Mouse (Mus musculus) c-Kit-positive CD71-positive TER-119-negative erythroid progenitor cells, embryonic 14.5 days (primary cell): ENCODE results near the gene Acot6.
"Not testable (repeated sequence)": the region's sequence is repeated elsewhere in the genome, so short reads cannot be mapped to it uniquely, and the experiment has no call there.

ENCODE experiments used
- DNase-seq: peaks from one replicate; pipeline ENCODE4 v3.0.0-alpha.2; 2013; ENCODE audit warnings: low read depth

Acot6 gene

DNA sequence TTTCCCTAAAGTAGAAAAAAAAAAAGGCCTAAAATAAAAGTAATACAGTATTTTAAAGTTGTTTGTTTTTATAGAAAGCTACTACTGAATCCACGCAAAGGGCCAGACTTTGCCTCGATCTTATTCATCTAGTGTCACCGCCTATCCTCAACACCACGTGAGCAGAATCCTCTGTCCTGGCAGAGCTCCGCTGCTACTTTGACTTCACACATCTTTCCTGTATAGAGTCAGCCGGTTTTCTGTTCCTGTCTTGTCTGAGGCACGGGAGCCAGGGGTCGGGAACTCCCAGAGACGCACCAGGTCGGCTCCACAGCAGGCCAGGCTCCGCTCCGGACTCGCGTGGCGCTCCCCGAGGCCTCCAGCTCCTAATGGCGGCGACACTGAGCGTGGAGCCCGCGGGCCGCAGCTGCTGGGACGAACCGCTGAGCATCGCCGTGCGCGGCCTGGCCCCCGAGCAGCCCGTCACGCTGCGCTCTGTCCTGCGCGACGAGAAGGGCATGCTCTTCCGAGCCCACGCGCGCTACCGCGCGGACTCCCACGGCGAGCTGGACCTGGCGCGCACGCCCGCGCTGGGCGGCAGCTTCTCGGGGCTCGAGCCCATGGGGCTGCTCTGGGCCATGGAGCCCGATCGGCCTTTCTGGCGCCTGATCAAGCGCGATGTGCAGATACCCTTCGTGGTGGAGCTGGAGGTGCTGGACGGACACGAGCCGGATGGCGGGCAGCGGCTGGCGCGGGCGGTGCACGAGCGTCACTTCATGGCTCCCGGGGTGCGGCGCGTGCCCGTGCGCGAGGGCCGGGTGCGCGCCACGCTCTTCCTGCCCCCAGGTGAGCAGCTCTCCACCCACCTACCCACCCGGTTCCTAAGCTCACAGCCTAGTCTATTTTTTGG lies at the start of gene Acot6:
Acot6 (plus strand) TSS at position 51 of the 889 bp plus-strand sequence.
- DNase-seq, result peak; percentile 55

DNA sequence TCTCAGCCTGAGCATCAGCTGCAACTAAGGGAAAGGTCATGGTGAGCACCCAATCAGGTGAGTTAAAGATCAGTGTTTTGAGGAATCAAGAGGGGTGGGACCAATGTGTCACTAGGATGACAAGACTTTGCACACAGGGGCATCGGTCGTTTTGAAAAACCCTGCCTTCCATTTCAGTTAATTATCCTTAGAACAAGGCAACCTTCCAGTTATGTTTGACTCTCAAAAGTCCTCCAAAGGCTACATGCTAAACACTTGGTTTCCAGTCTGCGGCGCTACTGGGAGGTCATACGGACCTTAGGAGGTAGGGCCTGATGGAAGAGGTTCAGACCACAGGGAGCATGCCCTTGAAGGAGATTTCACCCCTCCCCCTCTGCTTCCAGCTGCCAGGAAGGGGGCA lies 49.7 kb upstream of the Acot6 start:
- not testable (repeated sequence) for DNase-seq

DNA sequence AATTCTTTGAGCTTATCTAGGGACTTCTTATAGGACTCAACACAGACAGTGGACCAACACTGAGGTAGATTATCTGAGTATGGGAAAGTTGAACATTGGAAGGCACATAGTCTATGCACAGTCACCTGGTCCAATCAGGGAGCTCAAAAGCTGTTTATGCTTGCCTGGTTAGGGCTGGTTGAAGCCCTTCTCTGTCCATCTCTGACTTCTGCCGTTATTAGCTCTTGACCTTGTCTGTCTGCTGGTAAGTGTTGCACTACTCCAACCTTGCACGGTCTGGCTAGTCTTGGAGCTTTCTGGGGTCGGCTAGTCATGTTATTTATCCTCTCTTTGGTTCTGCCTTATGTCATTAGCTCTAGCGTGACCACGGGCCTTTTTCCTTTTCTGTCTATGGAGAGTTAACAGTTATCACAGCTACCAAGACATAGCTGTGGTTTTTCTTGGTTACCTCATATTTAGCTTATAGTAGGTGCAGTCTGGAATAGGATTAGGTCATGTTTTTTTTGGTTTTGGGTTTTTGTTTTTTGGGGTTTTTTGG lies 48.4 kb upstream of the Acot6 start, which contains the start of gene Acot3:
Acot3 (plus strand) TSS at position 208 of the 538 bp plus-strand sequence.
- no peak for DNase-seq

DNA sequence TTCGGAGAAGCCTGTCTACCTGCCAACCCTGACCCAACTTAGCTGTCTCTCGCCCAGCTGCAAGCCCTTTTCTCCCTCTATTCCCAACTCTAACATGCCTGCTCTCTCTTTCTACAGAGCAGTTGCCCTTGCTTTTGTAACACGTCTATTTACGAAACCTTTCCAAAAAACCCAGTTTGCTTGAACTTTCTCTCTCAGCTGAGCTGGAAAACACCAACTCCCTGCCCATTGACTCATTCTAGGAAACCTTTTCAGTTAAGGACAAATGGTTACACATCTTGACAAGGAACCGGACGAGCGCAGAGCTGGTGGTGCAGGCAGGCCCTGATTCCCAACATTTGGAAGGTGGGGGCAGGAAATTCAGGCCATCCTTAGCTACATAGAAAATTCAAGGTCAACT lies 47.8 kb upstream of the Acot6 start:
- DNase-seq, result no peak

- DNase-seq, result no peak
Observed at GRCm38 (mm10) chr12:84053173-84053572, 47.3 kb upstream of the Acot6 start.

GRCm38 (mm10) chr12:84053679-84054391 lies 46.6 kb upstream of the Acot6 start:
- DNase-seq, result no peak

- peak; percentile 44 for DNase-seq
Observed at GRCm38 (mm10) chr12:84060946-84061345, 39.5 kb upstream of the Acot6 start.

GRCm38 (mm10) chr12:84062336-84062735 lies 38.1 kb upstream of the Acot6 start:
- DNase-seq, result no peak

- peak; percentile 20 for DNase-seq
Observed at GRCm38 (mm10) chr12:84063228-84063627, 37.2 kb upstream of the Acot6 start.

GRCm38 (mm10) chr12:84063833-84064232 lies 36.6 kb upstream of the Acot6 start:
- no peak for DNase-seq

DNA sequence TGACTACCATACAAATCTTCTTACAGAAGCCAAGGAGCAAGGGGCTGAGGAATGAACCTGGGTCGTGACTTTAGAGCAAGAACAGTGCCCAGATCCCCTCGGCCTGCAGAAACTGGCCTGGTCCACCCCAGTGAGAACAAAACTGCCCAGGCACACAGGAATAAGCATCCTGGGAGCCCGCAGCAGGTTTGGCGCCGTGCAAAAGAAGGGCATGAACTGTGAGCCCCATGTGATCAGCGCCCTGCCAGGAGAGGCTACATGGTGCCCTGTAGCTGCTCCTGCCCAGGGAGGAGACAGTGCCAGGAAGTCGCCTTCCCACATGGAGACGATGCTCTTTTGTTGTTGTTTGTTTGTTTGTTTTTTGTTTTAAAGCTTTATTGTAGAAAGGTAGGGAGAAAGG lies 35.8 kb upstream of the Acot6 start:
- no peak for DNase-seq

DNA sequence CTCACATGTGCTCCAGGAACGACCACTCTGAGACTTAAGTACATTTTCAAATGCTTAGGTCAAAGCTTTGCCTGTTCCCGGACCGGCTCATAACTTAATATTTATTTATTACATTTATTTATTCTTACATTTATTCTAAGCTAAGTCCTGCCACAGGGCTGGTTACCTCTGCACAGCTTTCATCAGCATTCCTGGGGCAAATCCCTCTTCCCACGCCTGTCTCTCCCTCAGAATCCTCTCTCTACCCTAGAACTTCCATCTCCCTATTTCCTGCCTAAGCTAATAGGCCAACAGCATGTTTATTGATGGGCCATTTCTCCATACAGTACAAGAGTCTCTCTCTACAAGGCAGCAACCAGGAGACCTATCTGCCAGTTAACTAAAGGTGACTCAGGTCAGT lies 32.7 kb upstream of the Acot6 start:
- no peak for DNase-seq

DNA sequence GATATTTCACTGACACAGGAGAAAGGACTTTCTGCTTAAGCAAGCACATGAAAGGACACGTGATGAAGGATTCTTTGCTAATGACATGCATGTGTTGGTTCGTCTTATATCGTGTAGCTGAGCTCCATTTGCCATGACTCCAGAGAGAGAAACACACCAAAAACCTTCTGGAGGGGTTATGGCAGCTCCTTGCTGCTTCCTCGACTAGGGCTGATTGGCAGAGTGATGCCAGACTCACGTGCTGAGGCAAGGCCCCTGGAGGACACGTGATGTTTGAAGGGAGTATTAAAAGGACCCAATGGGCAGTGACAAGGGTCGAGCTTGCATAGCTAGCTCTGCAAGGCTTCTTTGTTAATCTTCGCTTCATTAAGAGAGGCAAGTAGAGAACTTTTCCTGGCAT lies 32.2 kb upstream of the Acot6 start:
- no peak for DNase-seq

DNA sequence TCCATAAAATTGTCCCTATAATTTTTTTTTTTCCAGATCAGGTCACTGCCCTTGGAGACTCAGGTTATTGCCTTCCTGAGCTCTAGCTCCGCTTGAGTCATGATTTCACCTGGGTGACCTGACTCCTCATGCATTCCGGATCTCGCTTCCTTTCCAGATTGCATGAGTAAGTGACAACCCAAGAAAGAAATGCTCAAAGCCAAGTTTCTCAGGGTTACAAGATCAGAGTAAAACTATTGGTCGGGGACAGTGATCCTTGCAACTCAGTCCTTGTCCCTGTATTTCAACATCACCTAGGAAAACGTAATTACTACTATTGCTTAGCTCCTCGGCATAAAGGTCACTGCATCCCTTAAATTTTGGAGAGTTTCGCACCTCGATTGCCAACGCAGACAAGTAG lies 31.5 kb upstream of the Acot6 start, which contains the start of gene Acot5:
Acot5 (plus strand) TSS at position 340 of the 400 bp plus-strand sequence.
- no peak for DNase-seq

- not testable (repeated sequence) for DNase-seq
Observed at GRCm38 (mm10) chr12:84069582-84069981, 30.9 kb upstream of the Acot6 start.

GRCm38 (mm10) chr12:84071696-84072095 lies 28.8 kb upstream of the Acot6 start:
- no peak for DNase-seq

DNA sequence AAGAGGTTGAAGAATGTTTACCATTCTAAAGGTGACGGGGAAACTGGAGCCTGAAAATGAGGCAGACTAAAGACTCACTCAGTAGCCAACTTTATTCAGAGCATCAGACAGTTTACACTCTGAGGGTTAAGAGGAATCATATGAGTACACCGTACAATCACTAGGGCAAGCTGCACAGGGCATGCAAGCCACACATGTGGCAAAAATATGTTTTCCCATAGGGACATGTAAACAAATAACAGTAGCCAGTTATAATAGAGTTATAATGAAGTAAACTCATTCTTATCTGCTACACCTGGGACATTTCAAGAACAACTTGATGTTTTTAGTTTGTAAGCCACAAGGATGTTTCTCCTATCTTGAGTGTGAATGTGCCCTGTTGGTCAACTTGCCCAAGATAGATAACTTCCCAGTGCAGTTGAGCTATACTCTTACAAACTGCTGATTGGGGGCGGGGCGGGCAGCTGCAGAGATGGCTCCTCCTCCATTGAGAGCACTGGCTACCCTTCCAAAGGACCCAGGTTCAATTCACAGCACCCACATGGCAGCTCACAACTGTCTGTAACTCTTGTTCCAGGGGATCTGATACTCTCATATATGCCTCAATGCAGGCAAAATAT lies 23.0 kb upstream of the Acot6 start:
- DNase-seq, result no peak

GRCm38 (mm10) chr12:84083842-84084241 lies 16.6 kb upstream of the Acot6 start:
- no peak for DNase-seq

DNA sequence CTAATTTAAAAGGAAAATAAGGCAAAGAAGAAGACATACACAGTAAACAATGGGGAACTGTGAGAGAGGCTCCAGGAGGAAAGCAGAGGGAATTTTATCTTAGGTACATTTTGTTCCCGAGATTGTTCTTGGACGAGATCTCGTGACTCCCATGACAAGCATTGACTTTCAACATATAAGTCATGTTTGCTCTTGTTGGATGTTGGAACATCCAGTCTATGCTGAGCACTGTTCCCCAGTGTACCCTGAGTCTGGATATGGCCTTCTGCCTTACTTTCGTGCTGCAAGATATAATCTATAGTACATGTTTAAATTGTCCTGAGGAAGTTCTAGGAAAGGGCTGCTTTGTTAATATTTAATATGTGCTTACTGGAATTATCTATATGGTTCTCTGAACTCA lies 15.9 kb upstream of the Acot6 start:
- no peak for DNase-seq

DNA sequence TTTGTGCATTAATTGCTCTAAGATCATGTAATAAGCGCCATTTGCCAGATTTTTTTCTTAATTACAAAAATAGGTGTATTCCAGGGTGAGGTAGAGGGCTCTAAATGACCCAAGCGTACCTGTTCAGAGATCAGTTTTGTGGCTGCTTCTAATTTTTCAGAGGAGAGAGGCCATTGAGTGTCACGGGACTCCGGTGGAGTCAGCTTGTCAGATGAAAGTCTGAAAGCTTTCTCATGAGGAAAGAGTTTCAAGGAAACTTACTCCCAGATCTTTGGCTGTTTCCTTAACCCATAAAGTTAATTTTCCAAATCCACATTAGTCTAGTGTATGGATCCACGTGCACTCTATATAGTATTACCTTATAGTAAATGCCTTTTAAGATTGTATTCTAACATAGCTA lies 5.8 kb upstream of the Acot6 start:
- DNase-seq, result not testable (repeated sequence)

DNA sequence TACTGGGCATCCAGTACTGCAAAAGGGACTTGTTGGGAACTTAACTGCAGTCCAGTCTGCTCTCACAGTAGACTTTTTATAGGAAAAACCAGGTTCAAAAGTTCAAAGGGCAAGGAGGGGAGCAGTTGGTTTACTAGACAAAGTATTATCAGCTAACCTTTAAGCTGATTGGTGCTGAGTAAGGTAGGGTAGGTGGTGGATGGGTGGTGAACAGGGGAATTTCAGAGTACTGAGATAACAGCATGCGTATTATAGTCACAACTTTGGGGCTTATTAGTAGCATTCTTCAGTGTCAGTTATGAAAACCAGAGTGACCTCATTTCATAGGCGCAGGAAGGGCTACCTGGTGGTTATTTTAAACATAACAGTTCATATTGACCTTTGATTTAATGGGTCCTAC lies 849 bp upstream of the Acot6 start:
- no peak for DNase-seq

GRCm38 (mm10) chr12:84100071-84100470 lies 383 bp upstream of the Acot6 start:
- DNase-seq, result no peak
